Mouse (Mus musculus) forebrain, postnatal 0 days (tissue): ENCODE data around the gene Ntrk1. TPM values are rescaled to one million over a fixed set of nuclear protein-coding genes. Genes with fewer than 3 reads are reported as not detected.

Experiments used
- ATAC-seq: fragments of 200-750 bp; cut with Nextera tagmentation; 2 replicates; pipeline ENCODE4 v1.8.0; 2017; ENCODE audit warnings: mild to moderate bottlenecking, moderate library complexity
- DNase-seq: peaks from one replicate; pipeline ENCODE4 v3.0.0-alpha.2; 2015
- H3K27ac ChIP-seq: fragments of 300-500 bp; sonication (generic); 2 replicates; pipeline ENCODE4 v1.5.1; 2014; ENCODE audit warnings: low read depth, mild to moderate bottlenecking, antibody characterized with exemption, low read length, moderate library complexity, mixed read lengths
- H3K27me3 ChIP-seq: fragments of 300-500 bp; sonication (generic); 2 replicates; pipeline ENCODE4 v1.6.1; 2014; ENCODE audit warnings: mild to moderate bottlenecking, low read length, mixed read lengths; ENCODE audit not compliant: insufficient read depth
- H3K36me3 ChIP-seq: fragments of 300-500 bp; sonication (generic); 2 replicates; pipeline ENCODE4 v1.6.1; 2014; ENCODE audit warnings: mild to moderate bottlenecking, moderate library complexity; ENCODE audit not compliant: insufficient read depth
- H3K4me1 ChIP-seq: fragments of 300-500 bp; sonication (generic); 2 replicates; pipeline ENCODE4 v1.6.1; 2014; ENCODE audit warnings: antibody characterized with exemption; ENCODE audit not compliant: insufficient read depth
- H3K4me2 ChIP-seq: fragments of 300-500 bp; sonication (generic); 2 replicates; pipeline ENCODE4 v1.6.1; 2014; ENCODE audit warnings: low read depth, mild to moderate bottlenecking, moderate library complexity
- H3K4me3 ChIP-seq: fragments of 300-500 bp; sonication (generic); 2 replicates; pipeline ENCODE4 v1.5.1; 2014; ENCODE audit warnings: low read depth, low read length, mixed read lengths
- H3K9ac ChIP-seq: fragments of 300-500 bp; sonication (generic); 2 replicates; pipeline ENCODE4 v1.6.1; 2014; ENCODE audit warnings: mild to moderate bottlenecking
- H3K9me3 ChIP-seq: fragments of 300-500 bp; sonication (generic); 2 replicates; pipeline ENCODE4 v1.6.1; 2016; ENCODE audit warnings: low read length
- CTCF ChIP-seq: sonication (generic); IDR thresholded peaks from 2 replicates; pipeline ENCODE4 v1.5.1; 2016; ENCODE audit warnings: antibody characterized with exemption, control low read depth, low read depth
- WGBS: fragments of 180-500 bp; shearing (Covaris S2); extraction: QIAGEN DNeasy Blood & Tissue Kit; methylation state at CpG from one replicate; pipeline ENCODE4 v1.1.7; 2014; 5-methylcytosine and 5-hydroxymethylcytosine counted together
- polyA plus RNA-seq: library from polyadenylated mRNA; unstranded; fragments of >200 nt; fragmentation: Nextera tagmentation; extraction: Ambion mirVana; gene quantifications from 2 replicates; pipeline ENCODE4 v1.2.1, GENCODE M21; 2015
- total RNA-seq: library from RNA; depleted of rRNA; stranded (reverse); fragments of >200 nt; gene quantifications from 2 replicates; pipeline ENCODE4 v1.2.3, GENCODE M21; 2014

Gene Ntrk1
- total and polyA plus RNA-seq, 2 experiments from 2014 or later: 2.2 to 2.9 TPM

- no peak overlapping the region for H3K4me2 ChIP-seq
- H3K27me3 ChIP-seq: peaks cover 5% of the 10 kb centered on the region; the same call in 1 of the 2 replicates
- H3K9me3 ChIP-seq: no peaks in the 10 kb centered on the region
- no peak for TF ChIP-seq CTCF
- ATAC-seq: no peak
- no peak overlapping the region for H3K4me3 ChIP-seq
- no peak overlapping the region for H3K27ac ChIP-seq
- H3K9ac ChIP-seq: no peak overlapping the region
- no peaks in the 10 kb centered on the region for H3K4me1 ChIP-seq
- H3K36me3 ChIP-seq: no peaks in the 10 kb centered on the region
- DNase-seq: no peak
- WGBS: 68% methylated on average over 6 of the region's 6 CpGs
Measured at GRCm38 (mm10) chr3:87785626-87786214, 9.2 kb downstream of the Ntrk1 start.

- Histone ChIP-seq H3K4me3 (no peak overlapping the region), H3K9ac (no peak overlapping the region), H3K36me3 (no peaks in the 10 kb centered on the region), H3K27me3 (no peaks in the 10 kb centered on the region; the same call in 1 of the 2 replicates), H3K4me1 (no peaks in the 10 kb centered on the region), H3K9me3 (no peaks in the 10 kb centered on the region), H3K4me2 (no peak overlapping the region), H3K27ac (no peak overlapping the region)
- no peak for ATAC-seq
- DNase-seq: no peak
- TF ChIP-seq CTCF: no peak
- WGBS: 84% methylated on average over 5 of the region's 5 CpGs
Measured at GRCm38 (mm10) chr3:87785156-87785555, 9.8 kb downstream of the Ntrk1 start.

DNA sequence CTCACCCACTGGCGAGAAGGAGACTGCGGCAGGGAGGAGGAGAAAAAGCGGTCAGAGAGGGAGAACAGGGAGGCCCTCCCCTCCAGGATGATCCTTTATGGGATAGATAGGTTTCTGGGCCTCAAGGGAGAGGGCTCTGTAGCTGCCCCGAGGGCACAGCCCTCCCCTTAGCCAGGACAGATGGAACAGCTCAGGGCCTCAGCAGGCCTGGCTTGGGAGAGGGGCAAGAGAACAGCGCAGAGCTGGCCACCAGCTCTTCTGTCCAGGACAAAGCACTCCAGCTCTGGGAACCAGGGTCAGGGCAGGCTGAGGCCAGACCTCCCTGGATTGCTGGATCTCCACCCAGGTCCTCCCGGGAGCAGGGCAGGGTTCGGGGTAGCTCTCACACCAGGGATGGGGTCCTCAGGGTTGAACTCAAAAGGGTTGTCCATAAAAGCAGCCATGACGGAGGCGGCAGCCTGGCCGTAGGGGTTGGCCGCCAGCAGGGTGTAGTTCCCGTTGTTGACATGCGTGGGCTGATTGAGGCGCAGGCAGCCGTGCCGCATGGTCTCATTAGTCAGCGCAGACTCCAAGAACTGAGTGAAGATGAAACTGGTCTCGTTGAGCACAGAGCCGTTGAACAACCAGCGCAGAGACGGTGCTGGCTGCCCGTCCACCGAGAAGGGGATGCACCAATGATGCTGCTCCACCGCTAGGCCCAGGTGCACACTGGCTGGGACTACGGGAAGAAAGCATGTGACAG is 11.5 kb downstream of the Ntrk1 start:
- no peak overlapping the region for H3K4me3 ChIP-seq
- no peaks in the 10 kb centered on the region for H3K4me1 ChIP-seq
- no peak overlapping the region for H3K4me2 ChIP-seq
- H3K9ac ChIP-seq: no peak overlapping the region
- no peaks in the 10 kb centered on the region; the same call in 1 of the 2 replicates for H3K27me3 ChIP-seq
- no peaks in the 10 kb centered on the region for H3K36me3 ChIP-seq
- DNase-seq (no peak), ATAC-seq (no peak)
- H3K9me3 ChIP-seq: no peaks in the 10 kb centered on the region
- no peak overlapping the region for H3K27ac ChIP-seq
- no peak for TF ChIP-seq CTCF
- 86% methylated on average over 25 of the region's 25 CpGs for WGBS

DNA sequence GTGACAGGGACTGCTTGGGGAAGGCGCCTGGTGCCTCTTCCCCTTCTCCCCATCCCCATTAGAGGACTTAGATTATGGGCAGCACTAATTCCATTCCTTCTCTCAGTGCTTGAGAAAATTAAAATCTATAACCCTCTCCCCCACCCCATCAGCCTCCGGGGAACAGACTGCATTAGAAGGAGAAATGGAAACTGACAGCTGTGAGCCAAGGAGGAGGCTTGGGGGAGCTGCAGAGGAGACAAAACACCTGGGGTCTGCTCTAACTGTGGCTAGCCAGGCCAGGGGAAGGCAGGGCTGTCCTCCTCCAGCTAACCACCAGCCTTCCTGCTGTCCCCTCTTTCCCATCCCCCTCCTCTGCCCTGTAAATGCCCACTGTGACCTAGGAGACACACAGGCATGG is 15.9 kb downstream of the Ntrk1 start:
- no peak overlapping the region for H3K4me2 ChIP-seq
- TF ChIP-seq CTCF: no peak
- DNase-seq (no peak), ATAC-seq (no peak)
- no peaks in the 10 kb centered on the region for H3K36me3 ChIP-seq
- no peaks in the 10 kb centered on the region for H3K4me1 ChIP-seq
- WGBS: 47% methylated on average over 2 of the region's 2 CpGs
- H3K4me3 ChIP-seq: no peak overlapping the region
- no peak overlapping the region for H3K27ac ChIP-seq
- H3K9me3 ChIP-seq: no peaks in the 10 kb centered on the region
- no peak overlapping the region for H3K9ac ChIP-seq
- H3K27me3 ChIP-seq: no peaks in the 10 kb centered on the region; the same call in 1 of the 2 replicates

DNA sequence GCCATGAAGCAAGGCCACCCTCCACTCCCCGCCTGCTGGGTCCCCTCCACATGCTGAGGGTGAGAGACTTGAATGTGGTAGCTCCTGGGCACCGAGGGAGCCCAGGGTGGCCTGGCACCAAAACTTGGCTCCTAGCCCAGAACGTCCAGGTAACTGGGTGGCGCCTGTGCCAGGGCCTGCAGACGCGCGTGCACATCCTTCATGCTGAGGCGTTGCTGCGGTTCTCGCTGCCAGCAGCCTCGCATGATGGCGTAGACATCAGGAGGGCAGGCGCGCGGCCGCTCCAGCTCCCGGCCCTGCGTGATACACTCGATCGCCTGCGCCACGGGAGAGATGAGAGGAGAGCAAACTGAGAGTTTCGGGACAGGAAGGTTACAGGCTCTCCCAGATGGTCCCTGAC is 16.7 kb downstream of the Ntrk1 start:
- no peak for DNase-seq
- Histone ChIP-seq H3K4me3 (no peak overlapping the region), H3K27ac (no peak overlapping the region), H3K36me3 (no peaks in the 10 kb centered on the region), H3K4me2 (peak overlapping the region; percentile 24; the same call in 1 of the 2 replicates), H3K27me3 (no peaks in the 10 kb centered on the region; the same call in 1 of the 2 replicates), H3K4me1 (no peaks in the 10 kb centered on the region), H3K9ac (no peak overlapping the region), H3K9me3 (no peaks in the 10 kb centered on the region)
- 60% methylated on average over 23 of the region's 23 CpGs for WGBS
- no peak for TF ChIP-seq CTCF
- ATAC-seq: 0 out of 2 replicates have a peak, but pooled peaks have one; percentile 27

GRCm38 (mm10) chr3:87771088-87771487 is 23.9 kb downstream of the Ntrk1 start:
- DNase-seq: no peak
- WGBS: 50% methylated on average over 6 of the region's 6 CpGs
- Histone ChIP-seq H3K4me3 (no peak overlapping the region), H3K9me3 (no peaks in the 10 kb centered on the region), H3K4me2 (no peak overlapping the region), H3K4me1 (no peaks in the 10 kb centered on the region), H3K9ac (no peak overlapping the region), H3K27ac (no peak overlapping the region), H3K27me3 (peaks cover 13% of the 10 kb centered on the region), H3K36me3 (no peaks in the 10 kb centered on the region)
- TF ChIP-seq CTCF: no peak
- ATAC-seq: no peak

DNA sequence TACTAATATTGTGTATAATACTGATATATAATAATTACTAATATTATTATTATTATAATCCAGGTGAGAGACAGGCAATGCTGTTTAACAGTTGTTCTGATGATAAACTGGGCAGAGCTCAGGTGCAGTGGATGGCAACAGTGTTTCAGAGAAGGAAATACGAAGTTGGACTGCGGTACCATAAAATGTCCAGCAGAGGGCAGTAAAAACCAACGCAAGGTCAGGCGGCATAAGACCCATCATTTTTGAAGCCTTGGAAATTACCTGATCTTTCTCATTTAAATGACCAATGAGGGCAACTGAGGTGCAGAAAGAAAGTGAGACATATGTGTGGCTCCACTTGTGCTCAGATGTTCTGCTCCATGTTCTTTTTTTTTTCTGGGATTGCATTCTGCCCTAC is 24.7 kb downstream of the Ntrk1 start:
- H3K4me3 ChIP-seq: no peak overlapping the region
- no peaks in the 10 kb centered on the region for H3K36me3 ChIP-seq
- no peak overlapping the region for H3K27ac ChIP-seq
- ATAC-seq (no peak; the same call in 1 of the 2 replicates), DNase-seq (peak; percentile 82)
- no peak overlapping the region for H3K9ac ChIP-seq
- H3K4me2 ChIP-seq: no peak overlapping the region
- no peaks in the 10 kb centered on the region for H3K4me1 ChIP-seq
- peak; percentile 93 for TF ChIP-seq CTCF
- H3K27me3 ChIP-seq: peaks cover 13% of the 10 kb centered on the region
- WGBS: 2% methylated on average over 4 of the region's 4 CpGs
- H3K9me3 ChIP-seq: no peaks in the 10 kb centered on the region
